Mouse (Mus musculus): ENCODE data around the gene Gm10770. TPM values are rescaled to one million over a fixed set of nuclear protein-coding genes. Genes with fewer than 3 reads are reported as not detected.

The Gm10770 gene
- not detected in 2 replicates for polyA plus RNA-seq (2012; rRNA removed)

DNA sequence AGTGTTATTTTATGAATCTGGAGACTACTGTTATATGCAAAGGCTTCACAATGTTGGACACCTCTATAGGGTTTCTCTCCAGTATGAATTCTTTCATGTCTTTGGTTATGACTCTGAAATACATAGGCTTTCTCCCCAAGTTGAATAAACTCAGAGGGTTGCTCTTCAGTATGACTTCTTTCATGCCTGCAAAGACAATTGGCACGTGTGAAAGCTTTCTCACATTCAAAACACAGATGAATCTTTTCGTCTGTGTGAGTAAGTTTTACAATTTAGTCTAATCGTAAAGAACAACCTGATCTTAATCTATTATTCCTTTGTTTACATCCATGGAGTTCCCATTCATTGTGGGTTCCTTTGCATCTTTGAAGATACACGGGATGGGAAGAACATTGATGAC lies at the start of gene Gm10770:
Gm10770 (minus strand) TSS at position 101 of the 400 bp plus-strand sequence.

DNA sequence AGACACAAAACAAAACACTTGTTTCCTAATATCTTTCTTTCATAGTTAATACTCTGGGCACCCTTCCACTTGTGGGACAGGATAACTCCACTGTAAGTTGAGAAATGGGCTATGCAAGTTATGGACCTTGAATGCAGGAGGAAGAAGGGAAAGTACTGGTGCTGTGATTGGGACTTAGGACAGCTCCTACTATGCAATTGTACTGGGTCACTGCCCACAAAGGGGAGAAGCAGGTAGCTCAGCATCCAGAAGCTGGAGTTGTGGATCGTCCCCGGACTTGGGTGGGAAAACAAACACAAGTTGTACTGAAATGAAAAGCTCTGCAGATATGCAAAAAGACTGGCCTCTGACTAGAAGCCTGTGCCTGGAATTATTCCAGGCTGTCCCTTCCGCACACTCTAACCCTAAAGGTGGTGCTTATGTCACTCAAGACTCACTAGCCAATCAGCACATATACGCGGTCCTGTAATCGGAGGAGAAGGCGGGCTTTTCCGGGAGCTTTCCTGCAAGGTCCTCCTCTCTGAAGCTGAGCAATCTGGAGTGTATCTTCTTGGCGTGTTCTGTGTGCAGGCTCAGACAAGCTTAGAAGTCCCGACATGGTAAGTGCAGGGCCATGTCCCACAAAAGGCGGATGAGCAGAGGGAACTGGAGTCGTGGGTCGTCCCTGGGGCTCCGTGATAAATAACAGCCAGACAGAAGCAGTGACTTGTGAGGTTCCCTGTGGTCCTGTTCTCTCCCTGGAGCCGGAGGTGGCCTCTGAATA lies 38.3 kb upstream of the Gm10770 start, which contains the start of gene Zfp937:
Zfp937 (plus strand) TSS at position 474 of the 763 bp plus-strand sequence.

DNA sequence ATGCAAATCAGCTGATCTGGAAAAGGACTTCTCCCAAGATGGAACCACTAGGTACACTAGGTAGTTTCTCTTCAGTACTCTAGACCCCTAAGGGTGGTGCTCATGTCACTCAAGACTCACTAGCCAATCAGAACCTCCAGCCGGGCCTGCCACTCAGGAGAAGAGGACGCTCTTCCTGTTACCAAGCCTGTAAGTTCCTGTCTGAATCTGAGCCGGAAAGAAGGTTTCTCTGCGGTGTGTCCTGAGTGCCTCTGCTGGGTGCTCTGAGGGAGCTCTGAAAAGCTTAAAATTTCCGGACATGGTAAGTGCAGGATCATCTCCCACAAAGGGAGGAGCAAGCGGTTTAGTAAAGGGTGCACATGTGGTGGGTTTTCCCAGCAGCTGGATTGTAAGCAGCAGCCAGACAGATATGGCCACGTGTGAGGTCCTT lies 2.1 kb upstream of the Gm10770 start, which contains the start of gene Gm14139:
Gm14139 (plus strand) TSS at position 186 of the 430 bp plus-strand sequence.

DNA sequence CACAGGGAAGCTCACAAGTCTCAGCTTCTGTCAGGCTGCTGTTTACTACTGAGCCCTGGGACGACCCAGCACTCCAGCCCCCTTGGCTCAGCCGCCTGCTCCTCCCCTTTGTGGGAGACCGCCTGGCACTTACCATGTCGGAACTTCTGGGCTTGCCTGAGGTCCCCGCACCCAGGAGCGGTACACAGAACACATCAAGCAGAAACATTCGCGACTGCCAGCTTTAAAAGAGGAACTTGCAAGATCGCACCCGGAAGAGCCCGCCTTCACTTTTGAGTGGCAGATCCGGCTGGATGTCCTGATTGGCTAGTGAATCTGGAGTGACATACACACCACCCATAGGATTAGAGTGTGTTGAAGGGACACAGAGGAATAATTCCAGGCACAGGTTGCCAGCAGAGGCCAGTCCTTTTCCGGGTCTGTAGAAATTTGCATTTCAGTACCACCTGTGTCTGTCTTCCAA lies 43.0 kb downstream of the Gm10770 start, which contains the start of gene Zfp120:
Zfp120 (minus strand) TSS at position 274 of the 463 bp plus-strand sequence.

Other genes with a start within 250 kb of the Gm10770 start
- 3.9 and 4.0 TPM in 2 replicates for gene Zfp120, start 43.0 kb downstream of the Gm10770 start, polyA plus RNA-seq (2012; rRNA removed)
- gene Gm14139, start 2.1 kb upstream of the Gm10770 start, polyA plus RNA-seq (2012; rRNA removed) = not detected in 2 replicates
- gene Zfp937, start 38.4 kb upstream of the Gm10770 start, polyA plus RNA-seq (2012; rRNA removed) = 3.3 and 3.4 TPM in 2 replicates
- gene Gm21994, start 75.9 kb upstream of the Gm10770 start, polyA plus RNA-seq (2012; rRNA removed) = 0.92 and 1.2 TPM in 2 replicates
- gene Gm14124, start 77.8 kb upstream of the Gm10770 start, polyA plus RNA-seq (2012; rRNA removed) = 0.01 and 0.06 TPM in 2 replicates
- not detected in 2 replicates for gene Gm10130, start 144.0 kb upstream of the Gm10770 start, polyA plus RNA-seq (2012; rRNA removed)
- 6.3 and 6.8 TPM in 2 replicates for gene 3300002I08Rik, start 183.1 kb upstream of the Gm10770 start, polyA plus RNA-seq (2012; rRNA removed)

Measured in central nervous system, embryonic 18 days (tissue).